Mouse (Mus musculus) thymus, adult 2 months (tissue): ENCODE data around the gene Filip1.

Experiments used
- CTCF ChIP-seq: fragments of 200-500 bp; IDR thresholded peaks from 2 replicates; pipeline ENCODE4 v1.5.1; 2012; ENCODE audit warnings: mild to moderate bottlenecking, control low read depth, low read length, moderate library complexity, borderline replicate concordance; ENCODE audit not compliant: control insufficient read depth, poor library complexity, insufficient read depth; ENCODE audit errors: extremely low read depth
- POLR2A ChIP-seq: fragments of 200-500 bp; IDR thresholded peaks from 2 replicates; pipeline ENCODE4 v1.6.1; 2012; ENCODE audit warnings: mild to moderate bottlenecking, low read length, control low read depth, moderate library complexity; ENCODE audit not compliant: control insufficient read depth, poor library complexity, insufficient read depth; ENCODE audit errors: extremely low read depth

- TF ChIP-seq CTCF (no peak), POLR2A (no peak)
Observed at GRCm38 (mm10) chr9:79842028-79842427, 170.6 kb downstream of the Filip1 start.
